Mouse (Mus musculus): ENCODE data around the gene Gm21663.
"Not testable (repeated sequence)": the region's sequence is repeated elsewhere in the genome, so short reads cannot be mapped to it uniquely, and the experiment has no call there.

Gene Gm21663

GRCm38 (mm10) chr5:25942281-25942680 is at the start of gene Gm21663:
TSS of gene Gm21663 (minus strand) at chr5:25942381.
- DNase-seq (ENCODE audit: low read depth, low spot score) = not testable (repeated sequence)

GRCm38 (mm10) chr5:25988550-25988949 is 46.4 kb upstream of the Gm21663 start, which contains the start of gene Gm21698:
TSS of gene Gm21698 (minus strand) at chr5:25988650.
- DNase-seq (ENCODE audit: low read depth, low spot score) = not testable (repeated sequence)

- DNase-seq (ENCODE audit: low read depth, low spot score) = not testable (repeated sequence)
Observed at GRCm38 (mm10) chr5:25972563-25972962, 30.4 kb upstream of the Gm21663 start, which contains the start of gene Gm21680. TSS of gene Gm21680 (minus strand) at chr5:25972663.

- not testable (repeated sequence) for DNase-seq (ENCODE audit: low read depth, low spot score)
Observed at GRCm38 (mm10) chr5:25957050-25957449, 14.9 kb upstream of the Gm21663 start.

- not testable (repeated sequence) for DNase-seq (ENCODE audit: low read depth, low spot score)
Observed at GRCm38 (mm10) chr5:25956611-25957010, 14.4 kb upstream of the Gm21663 start.

GRCm38 (mm10) chr5:25954317-25954716 is 12.1 kb upstream of the Gm21663 start, which contains the start of gene Gm21671:
TSS of gene Gm21671 (minus strand) at chr5:25954417.
- not testable (repeated sequence) for DNase-seq (ENCODE audit: low read depth, low spot score)

- DNase-seq (ENCODE audit: low read depth, low spot score) = not testable (repeated sequence)
Observed at GRCm38 (mm10) chr5:25945391-25945790, 3.2 kb upstream of the Gm21663 start.

- DNase-seq (ENCODE audit: low read depth, low spot score) = no peak
Observed at GRCm38 (mm10) chr5:25891321-25891720, 50.9 kb downstream of the Gm21663 start.

- no peak for DNase-seq (ENCODE audit: low read depth, low spot score)
Observed at GRCm38 (mm10) chr5:25889746-25890382, 52.3 kb downstream of the Gm21663 start.

- no peak for DNase-seq (ENCODE audit: low read depth, low spot score)
Observed at GRCm38 (mm10) chr5:25886708-25887107, 55.5 kb downstream of the Gm21663 start.

Measured in c-Kit-negative CD71-positive TER-119-positive erythroid progenitor cells, embryonic 14.5 days (primary cell).